Mouse (Mus musculus) bone marrow macrophage, adult 2 months (primary cell): ENCODE results near the gene Stox2.

Experiments
- CTCF ChIP-seq: IDR thresholded peaks from 2 replicates; pipeline ENCODE4 v1.5.1; 2012; ENCODE audit warnings: low read depth, mild to moderate bottlenecking, low read length, moderate library complexity
- POLR2A ChIP-seq: IDR thresholded peaks from 2 replicates; pipeline ENCODE4 v1.6.1; 2012; ENCODE audit warnings: mild to moderate bottlenecking, low read depth, low read length, borderline replicate concordance

DNA sequence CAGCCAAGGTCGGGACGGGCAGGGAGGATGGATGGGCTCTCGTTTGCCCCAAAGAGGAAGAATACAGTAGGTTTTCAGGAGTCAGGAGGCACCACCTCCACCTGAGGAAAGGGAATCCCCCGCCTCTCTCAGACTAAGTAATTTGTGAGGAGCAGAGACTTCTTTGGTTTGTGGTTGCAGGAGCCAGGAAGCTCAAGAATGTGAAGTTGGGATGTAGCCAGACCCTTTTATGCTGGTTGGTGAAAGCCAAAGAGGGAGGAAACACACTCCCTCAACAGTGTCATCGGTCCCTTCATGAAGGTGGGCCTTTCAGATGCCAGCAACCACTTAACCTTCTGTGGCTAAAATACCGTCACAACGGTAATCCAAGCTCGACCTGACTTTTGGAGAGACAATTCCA lies 119.8 kb downstream of the Stox2 start:
- TF ChIP-seq CTCF (no peak), POLR2A (no peak)
